Mouse (Mus musculus): ENCODE measurements at regions not wholly inside any gene's neighbourhood (a gene's known extent, or its start where the extent isn't known, plus 50 kb on each side); places are given as distances from the start of the nearest gene placed in this dataset.

DNA sequence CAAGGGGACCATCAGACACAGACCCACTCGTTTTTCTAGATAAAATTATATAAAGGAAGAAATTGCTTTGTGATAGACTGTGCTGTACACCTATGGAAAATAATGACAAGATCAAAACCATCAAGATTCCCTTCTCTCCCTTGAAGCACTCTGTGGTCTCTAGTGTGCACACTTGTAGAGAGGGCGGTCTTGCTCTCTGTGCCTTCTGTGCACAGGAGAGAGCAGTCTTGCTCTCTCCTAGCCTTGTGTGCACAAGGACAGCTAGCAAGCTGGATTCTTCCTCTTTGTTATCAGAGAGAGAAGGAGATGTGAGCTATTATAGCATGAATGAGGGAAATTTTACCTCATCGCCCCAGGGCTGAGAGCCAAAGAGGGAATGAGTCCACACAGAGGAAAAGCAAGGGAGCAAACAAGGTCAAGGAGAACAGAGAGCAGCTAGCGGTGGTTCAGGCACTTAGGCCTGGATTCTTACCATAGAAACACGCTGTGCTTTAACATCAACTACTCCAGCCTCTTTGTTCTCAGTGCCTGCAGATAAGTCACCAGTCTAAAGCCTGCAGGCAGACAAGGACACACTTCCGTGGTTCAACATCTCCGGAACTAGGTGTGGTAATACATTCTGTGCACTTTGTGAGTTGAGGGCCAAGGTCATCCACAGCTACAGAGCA, 160.2 kb upstream of the Tas2r134 start:
- H3K36me3 ChIP-seq (ENCODE audit: control insufficient read depth, insufficient read depth, low read length): no peaks in the 10 kb centered on the region
- TF ChIP-seq CTCF (IDR thresholded peaks at IDR 0.05; ENCODE audit: control insufficient read depth, insufficient read depth, insufficient replicate concordance, low read depth, low read length) (no peak), POLR2A (IDR thresholded peaks at IDR 0.05; ENCODE audit: control insufficient read depth, low read depth, low read length) (no peak)
- H3K27me3 ChIP-seq (ENCODE audit: control insufficient read depth, insufficient read depth, low read length): no peaks in the 10 kb centered on the region
- no peaks in the 10 kb centered on the region for H3K4me1 ChIP-seq (ENCODE audit: control insufficient read depth, insufficient read depth, low read length)
- H3K4me3 ChIP-seq (ENCODE audit: control insufficient read depth, low read depth, low read length): no peak overlapping the region
- H3K27ac ChIP-seq (ENCODE audit: control insufficient read depth, insufficient read depth, low read depth, low read length): no peak overlapping the region

DNA sequence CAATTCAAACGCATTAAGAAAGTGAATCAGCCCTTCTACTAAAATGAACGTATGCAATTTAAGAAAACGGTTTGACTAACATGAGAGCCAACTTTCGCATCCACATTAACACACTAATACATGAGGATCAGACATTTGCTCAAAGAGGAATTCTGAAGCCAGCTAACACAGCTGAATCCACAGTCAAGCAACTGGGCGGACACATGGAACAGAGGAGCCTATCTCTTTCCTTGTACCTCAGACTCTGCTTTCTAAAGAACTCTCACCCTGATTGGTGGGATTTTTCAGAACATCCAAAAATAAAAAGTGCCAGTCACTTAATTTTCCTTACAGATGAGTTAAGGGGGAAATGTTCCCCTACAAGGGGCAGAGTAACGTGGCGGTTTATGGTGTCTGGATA, 161.3 kb upstream of the Tas2r134 start:
- TF ChIP-seq POLR2A (IDR thresholded peaks at IDR 0.05; ENCODE audit: control insufficient read depth, low read depth, low read length): no peak
- Histone ChIP-seq H3K4me3 (ENCODE audit: control insufficient read depth, low read depth, low read length) (no peak overlapping the region), H3K27ac (ENCODE audit: control insufficient read depth, insufficient read depth, low read depth, low read length) (no peak overlapping the region), H3K36me3 (ENCODE audit: control insufficient read depth, insufficient read depth, low read length) (no peaks in the 10 kb centered on the region), H3K4me1 (ENCODE audit: control insufficient read depth, insufficient read depth, low read length) (no peaks in the 10 kb centered on the region), H3K27me3 (ENCODE audit: control insufficient read depth, insufficient read depth, low read length) (no peaks in the 10 kb centered on the region)

DNA sequence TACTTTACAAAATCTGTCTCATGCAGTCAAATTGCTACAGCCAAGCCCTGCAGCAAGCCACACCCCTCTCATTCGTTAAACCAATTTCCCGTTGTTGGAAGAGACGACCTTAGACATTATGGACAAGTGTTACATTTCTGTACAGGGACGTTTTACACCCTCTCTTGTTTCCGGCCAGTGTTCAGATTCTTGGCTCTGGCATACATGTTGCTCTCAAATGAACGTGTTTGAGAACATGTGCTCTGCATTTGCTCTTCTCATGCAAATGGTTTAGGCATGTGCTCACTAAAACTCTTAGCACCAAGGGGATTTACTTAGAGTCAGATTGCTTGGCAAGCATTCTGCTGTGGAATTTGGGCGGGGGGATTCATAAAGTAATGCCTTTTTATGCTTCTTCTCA, 161.7 kb upstream of the Tas2r134 start:
- no peak overlapping the region for H3K4me3 ChIP-seq (ENCODE audit: control insufficient read depth, low read depth, low read length)
- no peak overlapping the region for H3K27ac ChIP-seq (ENCODE audit: control insufficient read depth, insufficient read depth, low read depth, low read length)
- H3K27me3 ChIP-seq (ENCODE audit: control insufficient read depth, insufficient read depth, low read length): no peaks in the 10 kb centered on the region
- H3K36me3 ChIP-seq (ENCODE audit: control insufficient read depth, insufficient read depth, low read length): no peaks in the 10 kb centered on the region
- TF ChIP-seq POLR2A (IDR thresholded peaks at IDR 0.05; ENCODE audit: control insufficient read depth, low read depth, low read length) (no peak), CTCF (IDR thresholded peaks at IDR 0.05; ENCODE audit: control insufficient read depth, insufficient read depth, insufficient replicate concordance, low read depth, low read length) (no peak)
- no peaks in the 10 kb centered on the region for H3K4me1 ChIP-seq (ENCODE audit: control insufficient read depth, insufficient read depth, low read length)

DNA sequence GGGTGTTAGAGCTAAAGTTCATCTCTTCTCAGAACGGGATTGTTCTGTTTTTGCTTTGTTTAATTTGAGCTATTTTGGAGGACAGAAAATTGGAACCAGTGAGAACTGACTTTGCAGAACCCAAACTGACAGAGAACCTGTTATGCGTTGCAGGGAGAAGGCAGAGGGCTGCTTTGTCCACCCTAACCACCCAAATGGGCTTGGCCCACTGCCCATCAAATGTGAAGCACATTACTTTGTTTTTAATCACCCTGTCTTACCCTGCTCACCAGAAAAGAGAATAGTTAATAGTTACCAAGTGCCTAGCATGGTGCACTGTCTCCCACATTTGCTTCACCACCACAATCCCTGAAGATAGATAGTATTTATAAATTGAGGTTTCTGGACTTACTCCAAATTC, 163.0 kb upstream of the Tas2r134 start:
- no peaks in the 10 kb centered on the region for H3K27me3 ChIP-seq (ENCODE audit: control insufficient read depth, insufficient read depth, low read length)
- TF ChIP-seq POLR2A (IDR thresholded peaks at IDR 0.05; ENCODE audit: control insufficient read depth, low read depth, low read length): no peak
- no peak for TF ChIP-seq CTCF (IDR thresholded peaks at IDR 0.05; ENCODE audit: control insufficient read depth, insufficient read depth, insufficient replicate concordance, low read depth, low read length)
- no peak overlapping the region for H3K4me3 ChIP-seq (ENCODE audit: control insufficient read depth, low read depth, low read length)
- no peaks in the 10 kb centered on the region for H3K4me1 ChIP-seq (ENCODE audit: control insufficient read depth, insufficient read depth, low read length)
- no peaks in the 10 kb centered on the region for H3K36me3 ChIP-seq (ENCODE audit: control insufficient read depth, insufficient read depth, low read length)
- no peak overlapping the region for H3K27ac ChIP-seq (ENCODE audit: control insufficient read depth, insufficient read depth, low read depth, low read length)

- no peak for TF ChIP-seq CTCF (IDR thresholded peaks at IDR 0.05; ENCODE audit: control insufficient read depth, insufficient read depth, insufficient replicate concordance, low read depth, low read length)
- TF ChIP-seq POLR2A (IDR thresholded peaks at IDR 0.05; ENCODE audit: control insufficient read depth, low read depth, low read length): no peak
- H3K27me3 ChIP-seq (ENCODE audit: control insufficient read depth, insufficient read depth, low read length): no peaks in the 10 kb centered on the region
- H3K36me3 ChIP-seq (ENCODE audit: control insufficient read depth, insufficient read depth, low read length): no peaks in the 10 kb centered on the region
- no peak overlapping the region for H3K4me3 ChIP-seq (ENCODE audit: control insufficient read depth, low read depth, low read length)
- no peaks in the 10 kb centered on the region for H3K4me1 ChIP-seq (ENCODE audit: control insufficient read depth, insufficient read depth, low read length)
- H3K27ac ChIP-seq (ENCODE audit: control insufficient read depth, insufficient read depth, low read depth, low read length): no peak overlapping the region
Measured at GRCm38 (mm10) chr2:51460896-51461295, 166.4 kb upstream of the Tas2r134 start.

DNA sequence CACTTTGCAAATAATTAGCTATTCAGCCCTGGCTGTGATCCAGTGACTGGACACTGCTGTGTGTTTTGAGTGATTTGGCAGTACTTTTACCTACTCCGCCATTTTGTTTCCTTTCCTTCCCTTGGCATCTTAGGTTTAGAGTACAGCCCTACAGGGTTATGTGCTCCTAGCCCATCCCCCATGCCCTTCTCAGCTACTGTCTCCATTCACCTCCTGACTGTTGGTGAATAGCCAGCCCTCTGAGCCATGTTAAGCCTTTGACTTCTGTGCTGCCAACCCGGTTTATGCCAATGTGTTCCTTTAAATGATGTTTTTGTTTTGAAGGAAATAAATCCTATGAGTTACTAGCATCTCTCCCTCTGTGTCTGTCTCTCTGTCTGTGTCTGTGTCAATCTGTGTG, 167.8 kb upstream of the Tas2r134 start:
- no peaks in the 10 kb centered on the region for H3K36me3 ChIP-seq (ENCODE audit: control insufficient read depth, insufficient read depth, low read length)
- no peaks in the 10 kb centered on the region for H3K4me1 ChIP-seq (ENCODE audit: control insufficient read depth, insufficient read depth, low read length)
- no peaks in the 10 kb centered on the region for H3K27me3 ChIP-seq (ENCODE audit: control insufficient read depth, insufficient read depth, low read length)
- no peak overlapping the region for H3K4me3 ChIP-seq (ENCODE audit: control insufficient read depth, low read depth, low read length)
- TF ChIP-seq POLR2A (IDR thresholded peaks at IDR 0.05; ENCODE audit: control insufficient read depth, low read depth, low read length): no peak
- TF ChIP-seq CTCF (IDR thresholded peaks at IDR 0.05; ENCODE audit: control insufficient read depth, insufficient read depth, insufficient replicate concordance, low read depth, low read length): no peak
- no peak overlapping the region for H3K27ac ChIP-seq (ENCODE audit: control insufficient read depth, insufficient read depth, low read depth, low read length)

DNA sequence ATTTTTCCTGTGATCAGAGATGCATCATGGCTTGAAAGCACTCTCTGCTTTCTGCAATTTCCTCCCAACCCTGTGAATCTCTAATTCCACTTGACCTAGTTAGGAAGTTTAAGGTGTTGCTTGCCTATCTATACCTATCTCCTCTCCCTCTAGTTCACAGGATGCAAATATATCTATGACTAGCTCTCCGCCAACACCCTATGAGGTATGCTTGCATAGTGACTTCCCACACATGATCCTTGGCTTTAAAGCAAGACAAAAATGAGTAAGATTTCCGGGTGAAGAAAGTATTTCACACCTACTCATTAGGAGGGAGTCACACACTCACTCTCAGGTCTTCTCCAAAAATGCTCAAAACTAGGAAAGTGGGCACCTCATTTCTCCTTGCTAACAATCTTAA, 169.6 kb upstream of the Tas2r134 start:
- H3K36me3 ChIP-seq (ENCODE audit: control insufficient read depth, insufficient read depth, low read length): no peaks in the 10 kb centered on the region
- no peaks in the 10 kb centered on the region for H3K4me1 ChIP-seq (ENCODE audit: control insufficient read depth, insufficient read depth, low read length)
- no peak overlapping the region for H3K27ac ChIP-seq (ENCODE audit: control insufficient read depth, insufficient read depth, low read depth, low read length)
- no peaks in the 10 kb centered on the region for H3K27me3 ChIP-seq (ENCODE audit: control insufficient read depth, insufficient read depth, low read length)
- H3K4me3 ChIP-seq (ENCODE audit: control insufficient read depth, low read depth, low read length): no peak overlapping the region
- no peak for TF ChIP-seq POLR2A (IDR thresholded peaks at IDR 0.05; ENCODE audit: control insufficient read depth, low read depth, low read length)

DNA sequence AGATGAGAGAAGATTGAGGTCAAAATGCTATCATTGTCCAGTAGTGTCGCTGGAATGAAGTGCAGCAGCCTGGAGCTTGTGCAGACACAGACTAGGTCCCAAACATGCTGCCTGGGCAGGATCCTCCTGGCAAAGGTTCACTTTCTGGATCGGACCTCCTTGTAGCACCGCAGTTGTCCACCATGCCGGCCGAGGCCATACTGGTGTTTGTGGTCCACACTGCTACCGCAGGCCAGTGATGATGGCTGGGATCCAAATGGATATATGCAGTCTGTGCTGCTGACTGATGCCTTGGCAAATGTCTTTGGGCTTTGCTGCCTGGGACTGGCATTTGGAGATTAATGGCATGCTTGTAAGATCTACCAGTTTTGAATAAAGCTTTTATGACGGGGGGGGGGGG, 174.5 kb upstream of the Tas2r134 start:
- no peak overlapping the region for H3K4me3 ChIP-seq (ENCODE audit: control insufficient read depth, low read depth, low read length)
- no peaks in the 10 kb centered on the region for H3K27me3 ChIP-seq (ENCODE audit: control insufficient read depth, insufficient read depth, low read length)
- no peaks in the 10 kb centered on the region for H3K36me3 ChIP-seq (ENCODE audit: control insufficient read depth, insufficient read depth, low read length)
- TF ChIP-seq POLR2A (IDR thresholded peaks at IDR 0.05; ENCODE audit: control insufficient read depth, low read depth, low read length): no peak
- TF ChIP-seq CTCF (IDR thresholded peaks at IDR 0.05; ENCODE audit: control insufficient read depth, insufficient read depth, insufficient replicate concordance, low read depth, low read length): no peak
- H3K4me1 ChIP-seq (ENCODE audit: control insufficient read depth, insufficient read depth, low read length): no peaks in the 10 kb centered on the region
- no peak overlapping the region for H3K27ac ChIP-seq (ENCODE audit: control insufficient read depth, insufficient read depth, low read depth, low read length)
